Mouse (Mus musculus) embryonic facial prominence, embryonic 12.5 days (tissue): ENCODE data around the gene Iqcn. TPM values are rescaled to one million over a fixed set of nuclear protein-coding genes. Genes with fewer than 3 reads are reported as not detected.

Source experiments
- ATAC-seq: fragments of 200-750 bp; cut with Nextera tagmentation; 2 replicates; pipeline ENCODE4 v1.8.0; 2017; ENCODE audit not compliant: insufficient number of reproducible peaks, insufficient read depth, low FRiP score, low TSS enrichment
- H3K27ac ChIP-seq: fragments of 300-500 bp; sonication (generic); 2 replicates; pipeline ENCODE4 v1.5.1; 2016; ENCODE audit warnings: mild to moderate bottlenecking
- H3K27me3 ChIP-seq: fragments of 300-500 bp; sonication (generic); 2 replicates; pipeline ENCODE4 v1.6.1; 2016; ENCODE audit warnings: mild to moderate bottlenecking, moderate library complexity
- H3K36me3 ChIP-seq: fragments of 300-500 bp; sonication (generic); 2 replicates; pipeline ENCODE4 v1.6.1; 2016; ENCODE audit warnings: mild to moderate bottlenecking
- H3K4me1 ChIP-seq: fragments of 300-500 bp; sonication (generic); 2 replicates; pipeline ENCODE4 v1.6.1; 2016
- H3K4me2 ChIP-seq: fragments of 300-500 bp; sonication (generic); replicated peaks from 2 replicates; pipeline ENCODE4 v1.6.1; 2016; ENCODE audit warnings: mild to moderate bottlenecking, moderate library complexity
- H3K4me3 ChIP-seq: fragments of 300-500 bp; sonication (generic); 2 replicates; pipeline ENCODE4 v1.5.1; 2016; ENCODE audit warnings: mild to moderate bottlenecking
- H3K9ac ChIP-seq: fragments of 300-500 bp; sonication (generic); 2 replicates; pipeline ENCODE4 v1.6.1; 2016; ENCODE audit warnings: mild to moderate bottlenecking, moderate library complexity
- H3K9me3 ChIP-seq: fragments of 300-500 bp; sonication (generic); 2 replicates; pipeline ENCODE4 v1.6.1; 2016; ENCODE audit warnings: mild to moderate bottlenecking, moderate library complexity
- WGBS: fragments of 180-500 bp; shearing (Covaris S2); methylation state at CpG from one replicate; pipeline ENCODE4 v1.1.7; 2016; 5-methylcytosine and 5-hydroxymethylcytosine counted together
- polyA plus RNA-seq: library from polyadenylated mRNA; unstranded; fragments of >200 nt; fragmentation: Nextera tagmentation; extraction: Ambion mirVana; gene quantifications from 2 replicates; pipeline ENCODE4 v1.2.1, GENCODE M21; 2016

Gene Iqcn
- polyA plus RNA-seq, 1 experiment from 2014 or later, result not detected

DNA sequence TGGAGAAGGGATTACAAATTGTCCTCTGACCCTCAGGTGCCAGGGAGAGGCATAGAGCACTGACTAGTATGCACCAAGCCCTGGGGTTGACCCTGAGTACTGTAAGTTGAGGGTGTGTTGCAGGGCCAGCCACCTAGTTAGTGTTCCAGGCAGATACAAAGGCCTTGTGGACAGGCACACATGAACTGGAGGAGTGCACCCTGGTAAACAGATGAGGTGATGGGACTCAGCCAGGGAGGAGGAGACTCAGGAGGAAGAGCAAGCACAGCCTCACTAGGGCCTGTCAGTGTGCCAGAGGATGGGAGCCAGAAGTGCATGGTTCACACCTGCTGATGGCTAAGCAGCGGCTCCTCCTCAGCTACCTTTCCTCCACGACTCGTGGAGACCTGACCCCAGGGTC is 23.2 kb upstream of the Iqcn start:
- no peaks in the 10 kb centered on the region for H3K9me3 ChIP-seq
- peaks cover 34% of the 10 kb centered on the region for H3K36me3 ChIP-seq
- no peaks in the 10 kb centered on the region for H3K27me3 ChIP-seq
- 85% methylated on average over 3 of the region's 3 CpGs for WGBS
- H3K9ac ChIP-seq, result no peak overlapping the region
- no peak for ATAC-seq
- H3K4me2 ChIP-seq, result no peak overlapping the region
- no peak overlapping the region for H3K27ac ChIP-seq
- peaks cover 12% of the 10 kb centered on the region for H3K4me1 ChIP-seq
- no peak overlapping the region for H3K4me3 ChIP-seq

DNA sequence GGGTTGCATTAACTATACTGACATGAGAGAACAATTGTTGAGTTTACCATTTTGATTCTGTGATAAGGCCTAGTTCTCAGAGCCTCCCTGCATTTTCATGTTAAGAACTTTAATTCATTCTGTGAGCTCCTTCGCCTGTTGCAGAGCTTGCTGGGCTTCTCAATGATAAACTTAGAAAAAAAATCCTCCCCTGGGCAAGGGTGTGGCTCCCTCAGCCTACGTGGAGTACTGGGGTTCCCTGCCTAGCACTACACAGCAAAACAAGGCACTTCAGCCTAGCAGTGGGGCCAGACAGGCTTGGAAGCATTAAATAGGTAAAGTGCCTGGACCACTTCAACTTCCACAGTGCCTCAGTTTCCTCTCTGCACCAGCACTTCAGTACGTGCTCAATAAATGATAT is 21.8 kb upstream of the Iqcn start:
- ATAC-seq, result no peak
- no peaks in the 10 kb centered on the region for H3K27me3 ChIP-seq
- 66% methylated on average over 3 of the region's 3 CpGs for WGBS
- H3K9ac ChIP-seq, result no peak overlapping the region
- no peak overlapping the region for H3K4me2 ChIP-seq
- no peak overlapping the region for H3K4me3 ChIP-seq
- no peak overlapping the region for H3K27ac ChIP-seq
- H3K9me3 ChIP-seq, result no peaks in the 10 kb centered on the region
- peaks cover 9% of the 10 kb centered on the region for H3K4me1 ChIP-seq
- peaks cover 37% of the 10 kb centered on the region for H3K36me3 ChIP-seq

DNA sequence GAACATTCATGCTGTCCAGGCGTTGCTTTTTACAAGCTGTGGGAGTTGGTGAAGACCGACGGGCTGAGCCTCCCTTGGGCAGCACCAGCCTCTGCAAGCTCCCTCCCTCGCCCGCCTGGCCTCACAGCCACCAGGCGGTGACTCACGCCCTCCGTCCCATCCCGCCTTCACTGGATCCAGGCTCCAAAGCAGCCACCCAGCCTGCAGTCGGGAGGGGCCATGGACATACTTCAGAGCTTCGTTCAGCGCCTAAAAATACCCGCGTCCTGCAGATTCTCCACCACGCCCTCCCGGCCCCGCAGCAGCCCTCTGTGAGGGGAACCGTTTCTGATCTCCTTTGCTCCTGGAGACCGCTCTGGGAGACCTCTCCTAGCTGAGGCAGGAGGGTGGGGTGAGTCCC is 21.1 kb upstream of the Iqcn start:
- H3K27ac ChIP-seq, result peak overlapping the region; percentile 30; the same call in 1 of the 2 replicates
- H3K4me3 ChIP-seq, result 0 out of 2 replicates have a peak overlapping the region, but pooled peaks have one; percentile 6
- peak overlapping the region; percentile 39 for H3K4me2 ChIP-seq
- ATAC-seq, result no peak
- peak overlapping the region; percentile 47 for H3K9ac ChIP-seq
- 2% methylated on average over 19 of the region's 19 CpGs for WGBS
- no peaks in the 10 kb centered on the region for H3K27me3 ChIP-seq
- H3K36me3 ChIP-seq, result peaks cover 39% of the 10 kb centered on the region
- H3K4me1 ChIP-seq, result peaks cover 9% of the 10 kb centered on the region
- no peaks in the 10 kb centered on the region for H3K9me3 ChIP-seq

DNA sequence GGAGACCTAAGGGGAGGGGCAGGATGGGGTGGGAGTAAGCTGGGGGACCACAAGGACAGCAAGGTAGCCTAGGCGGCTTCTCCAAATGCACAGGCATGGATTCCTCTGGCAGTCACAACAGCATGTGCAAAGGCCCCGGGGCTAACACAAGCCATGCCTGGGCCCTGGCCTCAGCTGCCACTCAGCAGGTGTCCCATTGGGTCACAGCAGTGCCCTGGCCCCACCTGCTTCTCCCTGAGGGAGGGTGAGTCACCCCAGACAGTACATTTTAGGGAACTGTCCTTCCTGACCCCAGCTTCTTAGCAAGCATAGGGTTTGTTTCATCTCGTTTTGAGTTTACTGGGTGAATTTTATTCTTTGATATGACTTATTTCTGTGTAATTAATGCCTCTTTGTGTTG is 20.6 kb upstream of the Iqcn start:
- Histone ChIP-seq H3K4me1 (peaks cover 9% of the 10 kb centered on the region), H3K4me3 (0 out of 2 replicates have a peak overlapping the region, but pooled peaks have one; percentile 6), H3K9ac (peak overlapping the region; percentile 47), H3K36me3 (peaks cover 34% of the 10 kb centered on the region), H3K9me3 (no peaks in the 10 kb centered on the region), H3K4me2 (peak overlapping the region; percentile 39), H3K27me3 (no peaks in the 10 kb centered on the region), H3K27ac (peak overlapping the region; percentile 30; the same call in 1 of the 2 replicates)
- WGBS, result 51% methylated on average over 3 of the region's 3 CpGs
- ATAC-seq, result no peak

DNA sequence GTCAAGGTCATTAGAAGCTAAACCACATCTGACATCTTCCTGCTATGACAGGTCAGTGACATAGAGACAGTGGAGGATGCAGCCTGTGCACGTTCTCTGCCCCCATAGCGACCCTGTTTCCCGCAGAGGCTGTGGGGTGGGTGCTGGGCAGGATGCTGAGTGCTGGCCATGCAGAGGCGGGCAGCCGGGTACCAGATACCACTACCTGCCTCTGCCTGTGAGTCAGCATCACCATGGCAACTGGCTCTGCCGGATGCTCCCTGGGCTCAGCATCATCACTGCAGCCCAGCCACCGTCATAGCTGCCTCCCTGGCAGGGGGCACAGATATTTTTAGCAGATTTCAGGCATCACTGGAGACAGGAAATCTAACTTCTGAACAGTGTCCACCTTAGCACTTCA is 19.0 kb upstream of the Iqcn start:
- H3K4me3 ChIP-seq, result no peak overlapping the region
- no peaks in the 10 kb centered on the region for H3K27me3 ChIP-seq
- H3K36me3 ChIP-seq, result peaks cover 18% of the 10 kb centered on the region; the same call in 1 of the 2 replicates
- no peak overlapping the region for H3K4me2 ChIP-seq
- no peak for ATAC-seq
- no peaks in the 10 kb centered on the region for H3K9me3 ChIP-seq
- peaks cover 9% of the 10 kb centered on the region for H3K4me1 ChIP-seq
- 48% methylated on average over 7 of the region's 7 CpGs for WGBS
- no peak overlapping the region for H3K9ac ChIP-seq
- no peak overlapping the region for H3K27ac ChIP-seq

DNA sequence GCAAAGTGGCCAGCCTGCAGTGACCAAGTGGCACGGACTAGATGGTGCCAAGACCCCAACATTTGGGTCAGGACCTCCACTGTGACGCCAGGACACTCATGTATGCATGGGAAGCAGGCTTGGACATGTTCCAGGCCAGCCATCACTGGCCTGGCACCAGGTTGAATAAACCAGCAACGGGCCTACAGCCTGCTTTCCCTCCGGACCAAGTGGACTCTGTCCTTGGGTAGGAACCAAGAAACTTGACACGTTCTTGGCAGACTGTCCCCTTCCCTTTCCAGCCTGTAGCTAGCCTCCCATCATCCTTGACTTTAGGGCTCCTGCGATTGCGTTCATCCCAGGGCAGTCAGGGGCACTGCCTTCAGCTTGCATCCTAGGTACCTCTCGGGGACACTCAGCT is 15.7 kb upstream of the Iqcn start:
- no peaks in the 10 kb centered on the region for H3K27me3 ChIP-seq
- no peak overlapping the region; the same call in 1 of the 2 replicates for H3K27ac ChIP-seq
- H3K9ac ChIP-seq, result no peak overlapping the region
- H3K4me1 ChIP-seq, result peaks cover 21% of the 10 kb centered on the region
- no peak overlapping the region for H3K4me3 ChIP-seq
- 0 out of 2 replicates have a peak, but pooled peaks cover 6% of the 10 kb centered on the region for H3K36me3 ChIP-seq
- H3K4me2 ChIP-seq, result no peak overlapping the region
- H3K9me3 ChIP-seq, result no peaks in the 10 kb centered on the region
- WGBS, result 90% methylated on average over 8 of the region's 8 CpGs
- ATAC-seq, result no peak

DNA sequence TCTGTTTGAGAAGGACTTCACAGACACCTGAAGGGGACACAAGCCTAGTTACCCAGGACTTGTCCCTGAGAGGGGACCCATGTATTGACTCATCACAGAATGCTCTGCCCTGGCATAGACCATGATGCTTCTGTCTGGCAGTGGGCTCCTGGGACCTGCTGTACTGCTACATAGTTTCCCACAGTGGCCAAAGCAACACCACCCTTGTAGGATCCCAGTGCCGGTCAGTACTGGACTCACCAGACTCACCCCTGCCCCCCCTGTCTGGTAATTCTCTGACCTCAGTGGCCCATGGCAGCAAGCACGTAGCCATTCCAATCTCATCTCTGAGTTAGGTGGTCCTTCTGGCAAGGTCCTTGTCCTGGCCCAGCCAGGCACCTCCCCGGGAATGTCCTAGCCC is 15.1 kb upstream of the Iqcn start:
- ATAC-seq, result no peak
- no peak overlapping the region for H3K9ac ChIP-seq
- H3K4me1 ChIP-seq, result peaks cover 19% of the 10 kb centered on the region
- no peak overlapping the region for H3K4me3 ChIP-seq
- H3K27ac ChIP-seq, result peak overlapping the region; percentile 17; the same call in 1 of the 2 replicates
- no peaks in the 10 kb centered on the region for H3K27me3 ChIP-seq
- H3K4me2 ChIP-seq, result no peak overlapping the region
- H3K9me3 ChIP-seq, result no peaks in the 10 kb centered on the region
- H3K36me3 ChIP-seq, result 0 out of 2 replicates have a peak, but pooled peaks cover 6% of the 10 kb centered on the region
- 90% methylated on average over 3 of the region's 3 CpGs for WGBS

DNA sequence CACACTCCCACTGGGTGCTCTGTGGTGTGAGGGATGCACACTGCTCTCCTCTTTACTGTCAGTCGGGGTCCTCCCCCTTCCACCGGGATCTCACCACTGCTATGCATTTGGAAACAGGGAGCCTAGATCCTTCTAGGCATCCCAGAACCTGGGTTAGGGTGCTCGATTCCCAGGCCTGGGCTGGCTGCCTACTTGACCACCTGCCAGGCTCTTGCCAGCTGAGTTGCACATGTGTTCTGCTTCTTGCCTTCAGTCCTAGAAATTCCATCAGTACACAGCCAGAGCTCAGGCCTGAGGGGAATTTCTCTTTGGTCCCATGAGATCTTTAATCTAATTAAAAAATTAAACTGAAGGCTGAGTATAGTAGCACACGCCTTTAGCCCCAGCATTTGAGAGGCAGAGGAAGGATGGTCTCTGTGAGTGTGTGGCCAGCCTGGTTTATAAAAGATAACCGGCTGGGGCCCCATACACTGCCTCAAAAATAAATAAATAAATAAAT is 13.3 kb upstream of the Iqcn start:
- Histone ChIP-seq H3K4me3 (no peak overlapping the region), H3K4me2 (no peak overlapping the region), H3K9me3 (no peaks in the 10 kb centered on the region), H3K9ac (no peak overlapping the region), H3K27ac (peak overlapping the region; percentile 2; the same call in 1 of the 2 replicates), H3K27me3 (no peaks in the 10 kb centered on the region), H3K36me3 (0 out of 2 replicates have a peak, but pooled peaks cover 6% of the 10 kb centered on the region), H3K4me1 (peaks cover 22% of the 10 kb centered on the region)
- 68% methylated on average over 5 of the region's 5 CpGs for WGBS
- ATAC-seq, result no peak

DNA sequence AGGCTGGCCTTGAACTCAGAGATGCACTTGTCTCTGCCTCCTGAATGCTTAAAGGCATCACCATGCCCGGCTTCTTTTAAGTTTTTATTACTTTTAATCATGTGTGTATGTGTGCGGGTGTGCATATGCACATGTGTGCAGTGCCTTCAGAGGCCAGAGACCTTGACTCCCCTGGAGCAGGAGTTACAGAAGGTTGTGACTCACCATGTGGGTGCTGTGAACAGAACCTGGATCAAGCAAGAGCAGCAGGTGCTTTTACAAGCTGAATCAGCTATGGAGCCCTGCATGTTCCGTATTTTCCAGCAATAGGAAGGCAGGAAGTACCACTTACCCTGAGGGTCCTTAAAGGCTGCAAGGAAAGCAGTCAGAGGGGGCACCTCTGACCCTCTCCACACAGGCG is 12.0 kb upstream of the Iqcn start:
- 46% methylated on average over 4 of the region's 4 CpGs for WGBS
- peaks cover 33% of the 10 kb centered on the region for H3K4me1 ChIP-seq

DNA sequence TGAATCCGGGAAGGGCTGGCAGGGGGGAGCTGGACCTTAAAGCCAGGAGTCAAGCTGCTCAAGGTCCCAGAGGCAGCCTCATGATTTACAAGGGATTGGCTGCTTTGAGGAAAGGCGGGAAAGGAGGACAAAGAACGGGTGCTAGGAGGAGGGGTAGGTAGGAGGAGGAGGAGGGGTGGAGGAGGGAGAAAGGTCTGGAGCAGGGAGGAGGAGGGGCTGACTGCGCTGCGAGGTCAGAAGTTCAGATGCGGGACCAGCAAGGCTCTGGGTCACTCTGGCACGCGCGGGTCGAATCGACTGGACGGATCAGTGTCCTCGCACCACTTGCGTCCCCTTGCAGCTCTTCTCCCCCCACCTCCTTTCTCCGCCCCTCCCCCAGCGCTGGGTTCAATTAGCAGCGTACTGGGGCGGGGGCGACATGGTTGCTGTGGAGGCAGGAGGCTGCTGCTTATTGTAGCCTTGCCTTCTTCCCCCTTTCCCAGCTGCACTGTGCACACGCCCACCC is 11.5 kb upstream of the Iqcn start:
- Histone ChIP-seq H3K36me3 (no peaks in the 10 kb centered on the region), H3K9me3 (no peaks in the 10 kb centered on the region), H3K9ac (peak overlapping the region; percentile 51), H3K4me2 (peak overlapping the region; percentile 54), H3K4me3 (peak overlapping the region; percentile 25), H3K4me1 (peaks cover 38% of the 10 kb centered on the region), H3K27me3 (no peaks in the 10 kb centered on the region), H3K27ac (peak overlapping the region; percentile 81)
- 0% methylated on average over 12 of the region's 20 CpGs for WGBS
- peak; percentile 58; the same call in 1 of the 2 replicates for ATAC-seq

More for the DNA sequence above, 12.0 kb upstream of the Iqcn start:
- Histone ChIP-seq H3K9ac (peak overlapping the region; percentile 51), H3K9me3 (no peaks in the 10 kb centered on the region), H3K27ac (peak overlapping the region; percentile 81), H3K27me3 (no peaks in the 10 kb centered on the region), H3K36me3 (0 out of 2 replicates have a peak, but pooled peaks cover 5% of the 10 kb centered on the region), H3K4me3 (peak overlapping the region; percentile 25), H3K4me2 (peak overlapping the region; percentile 54)
- no peak for ATAC-seq

DNA sequence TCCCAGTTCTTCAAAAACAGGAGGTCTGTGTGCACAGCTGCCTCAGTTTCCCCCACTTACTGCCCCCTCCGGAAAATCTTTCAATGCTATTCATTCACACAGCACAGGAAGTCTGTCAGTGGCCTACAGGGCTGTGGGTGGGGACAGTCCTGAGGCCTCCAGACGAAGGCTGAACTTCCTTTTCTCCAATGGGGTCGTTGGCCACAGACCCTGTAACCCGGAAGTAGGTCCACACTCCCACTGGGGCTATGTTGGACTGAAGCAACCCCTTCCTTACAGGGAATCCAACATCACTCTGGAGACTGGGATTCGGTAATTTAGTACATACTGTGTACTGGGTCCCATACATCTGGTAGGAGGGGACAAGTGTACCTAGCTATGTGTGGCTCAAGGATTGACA is 9.6 kb upstream of the Iqcn start:
- Histone ChIP-seq H3K27me3 (no peaks in the 10 kb centered on the region), H3K4me2 (no peak overlapping the region)

DNA sequence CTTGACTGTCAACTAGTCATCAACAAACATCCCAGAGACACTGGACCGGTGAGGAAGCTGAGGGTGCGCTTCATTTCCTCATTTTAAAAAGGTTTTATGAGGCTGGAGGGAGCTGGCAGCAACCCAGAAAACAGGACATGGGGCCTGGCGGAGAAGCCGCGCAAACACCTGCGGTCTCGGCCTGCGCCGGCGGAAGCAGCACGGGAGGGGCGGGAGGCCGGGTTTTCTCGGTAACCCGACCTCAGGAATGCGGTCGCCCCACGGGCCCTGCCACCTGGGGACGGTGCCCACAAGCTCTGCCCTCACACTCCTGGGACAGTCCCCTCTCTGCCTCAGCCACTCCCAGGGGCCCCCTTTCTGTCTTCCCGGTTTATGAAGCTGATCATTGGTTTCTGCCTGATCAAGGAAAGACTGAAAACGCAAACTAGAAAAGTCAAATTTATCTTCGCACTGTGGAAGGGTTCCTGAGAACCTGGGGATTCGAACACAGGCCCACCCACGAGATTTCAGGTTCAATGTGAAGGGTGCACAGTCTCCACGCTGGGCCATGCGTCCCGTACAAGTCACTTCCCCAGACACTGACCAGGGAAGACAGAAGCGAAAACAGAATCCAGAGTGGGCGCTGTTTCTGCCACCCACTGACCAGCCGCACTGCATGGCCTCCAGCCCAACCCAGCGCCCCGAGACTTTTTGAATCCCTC is 7.8 kb upstream of the Iqcn start:
- no peak for ATAC-seq
- Histone ChIP-seq H3K4me2 (peak overlapping the region; percentile 25; the same call in 1 of the 2 replicates), H3K4me3 (no peak overlapping the region)

More for the DNA sequence above, 9.6 kb upstream of the Iqcn start:
- H3K4me1 ChIP-seq, result peaks cover 52% of the 10 kb centered on the region
- ATAC-seq, result no peak
- WGBS, result 63% methylated on average over 5 of the region's 5 CpGs
- no peaks in the 10 kb centered on the region for H3K36me3 ChIP-seq
- no peak overlapping the region for H3K9ac ChIP-seq
- peak overlapping the region; percentile 19; the same call in 1 of the 2 replicates for H3K27ac ChIP-seq
- no peak overlapping the region for H3K4me3 ChIP-seq
- H3K9me3 ChIP-seq, result no peaks in the 10 kb centered on the region

More for the DNA sequence above, 7.8 kb upstream of the Iqcn start:
- Histone ChIP-seq H3K9ac (no peak overlapping the region), H3K27ac (peak overlapping the region; percentile 98), H3K9me3 (no peaks in the 10 kb centered on the region), H3K4me1 (peaks cover 49% of the 10 kb centered on the region), H3K27me3 (no peaks in the 10 kb centered on the region), H3K36me3 (no peaks in the 10 kb centered on the region)
- WGBS, result 26% methylated on average over 32 of the region's 32 CpGs
